Mouse (Mus musculus): ENCODE measurements around the gene Mtcl1. TPM values are rescaled to one million over a fixed set of nuclear protein-coding genes. Genes with fewer than 3 reads are reported as not detected.

Mtcl1 gene
- polyA plus RNA-seq, 1 experiment from 2014 or later: 47.3 TPM

GRCm38 (mm10) chr17:66352219-66352618 lies 97.3 kb downstream of the Mtcl1 start:
- 96% methylated on average over 6 of the region's 6 CpGs for WGBS
- H3K36me3 ChIP-seq (ENCODE audit: control insufficient read depth, insufficient read depth, low read length): peaks cover 23% of the 10 kb centered on the region
- H3K27me3 ChIP-seq (ENCODE audit: control insufficient read depth, insufficient read depth, low read length): no peaks in the 10 kb centered on the region

GRCm38 (mm10) chr17:66350689-66351088 lies 98.9 kb downstream of the Mtcl1 start:
- Histone ChIP-seq H3K36me3 (ENCODE audit: control insufficient read depth, insufficient read depth, low read length) (peaks cover 17% of the 10 kb centered on the region), H3K4me3 (ENCODE audit: low read depth, low read length) (no peak overlapping the region), H3K9me3 (ENCODE audit: control insufficient read depth, low read length) (no peaks in the 10 kb centered on the region), H3K4me1 (ENCODE audit: control insufficient read depth, insufficient read depth, low read length) (no peaks in the 10 kb centered on the region), H3K27me3 (ENCODE audit: control insufficient read depth, insufficient read depth, low read length) (no peaks in the 10 kb centered on the region), H3K4me2 (no peak overlapping the region), H3K27ac (ENCODE audit: low read depth, low read length) (no peak overlapping the region), H3K9ac (ENCODE audit: low read length) (no peak overlapping the region)
- DNase-seq (ENCODE audit: low spot score, missing footprints) (no peak), ATAC-seq (ENCODE audit: low FRiP score) (no peak)
- WGBS: 94% methylated on average over 11 of the region's 11 CpGs

More at GRCm38 (mm10) chr17:66352219-66352618, 97.3 kb downstream of the Mtcl1 start:
- ATAC-seq (ENCODE audit: low FRiP score) (no peak), DNase-seq (ENCODE audit: low spot score, missing footprints) (no peak)
- Histone ChIP-seq H3K9me3 (ENCODE audit: control insufficient read depth, low read length) (no peaks in the 10 kb centered on the region), H3K4me1 (ENCODE audit: control insufficient read depth, insufficient read depth, low read length) (no peaks in the 10 kb centered on the region), H3K4me3 (ENCODE audit: low read depth, low read length) (no peak overlapping the region), H3K9ac (ENCODE audit: low read length) (no peak overlapping the region), H3K27ac (ENCODE audit: low read depth, low read length) (no peak overlapping the region), H3K4me2 (no peak overlapping the region)

GRCm38 (mm10) chr17:66350127-66350526 lies 99.4 kb downstream of the Mtcl1 start:
- H3K27me3 ChIP-seq (ENCODE audit: control insufficient read depth, insufficient read depth, low read length): no peaks in the 10 kb centered on the region
- no peak for DNase-seq (ENCODE audit: low spot score, missing footprints)
- H3K4me2 ChIP-seq: no peak overlapping the region
- H3K9me3 ChIP-seq (ENCODE audit: control insufficient read depth, low read length): no peaks in the 10 kb centered on the region
- no peak overlapping the region for H3K9ac ChIP-seq (ENCODE audit: low read length)
- 87% methylated on average over 15 of the region's 15 CpGs for WGBS
- no peak overlapping the region for H3K27ac ChIP-seq (ENCODE audit: low read depth, low read length)
- H3K4me3 ChIP-seq (ENCODE audit: low read depth, low read length): no peak overlapping the region
- no peak for ATAC-seq (ENCODE audit: low FRiP score)
- no peaks in the 10 kb centered on the region for H3K4me1 ChIP-seq (ENCODE audit: control insufficient read depth, insufficient read depth, low read length)
- peaks cover 16% of the 10 kb centered on the region for H3K36me3 ChIP-seq (ENCODE audit: control insufficient read depth, insufficient read depth, low read length)

- Histone ChIP-seq H3K4me3 (ENCODE audit: low read depth, low read length) (no peak overlapping the region), H3K27me3 (ENCODE audit: control insufficient read depth, insufficient read depth, low read length) (no peaks in the 10 kb centered on the region), H3K4me1 (ENCODE audit: control insufficient read depth, insufficient read depth, low read length) (no peaks in the 10 kb centered on the region), H3K27ac (ENCODE audit: low read depth, low read length) (no peak overlapping the region), H3K9me3 (ENCODE audit: control insufficient read depth, low read length) (no peaks in the 10 kb centered on the region), H3K4me2 (no peak overlapping the region), H3K36me3 (ENCODE audit: control insufficient read depth, insufficient read depth, low read length) (peaks cover 35% of the 10 kb centered on the region), H3K9ac (ENCODE audit: low read length) (no peak overlapping the region)
- ATAC-seq (ENCODE audit: low FRiP score) (no peak), DNase-seq (ENCODE audit: low spot score, missing footprints) (no peak)
- 83% methylated on average over 11 of the region's 11 CpGs for WGBS
These were observed 103.2 kb downstream of the Mtcl1 start for GRCm38 (mm10) chr17:66346378-66346777.

- no peak overlapping the region for H3K9ac ChIP-seq (ENCODE audit: low read length)
- H3K27me3 ChIP-seq (ENCODE audit: control insufficient read depth, insufficient read depth, low read length): no peaks in the 10 kb centered on the region
- no peaks in the 10 kb centered on the region for H3K4me1 ChIP-seq (ENCODE audit: control insufficient read depth, insufficient read depth, low read length)
- H3K4me3 ChIP-seq (ENCODE audit: low read depth, low read length): no peak overlapping the region
- no peak overlapping the region for H3K4me2 ChIP-seq
- DNase-seq (ENCODE audit: low spot score, missing footprints) (no peak), ATAC-seq (ENCODE audit: low FRiP score) (no peak)
- WGBS: 93% methylated on average over 15 of the region's 15 CpGs
- H3K36me3 ChIP-seq (ENCODE audit: control insufficient read depth, insufficient read depth, low read length): peaks cover 31% of the 10 kb centered on the region
- no peaks in the 10 kb centered on the region for H3K9me3 ChIP-seq (ENCODE audit: control insufficient read depth, low read length)
- H3K27ac ChIP-seq (ENCODE audit: low read depth, low read length): no peak overlapping the region
These were observed 103.9 kb downstream of the Mtcl1 start for GRCm38 (mm10) chr17:66345680-66346079.

GRCm38 (mm10) chr17:66342932-66343331 lies 106.6 kb downstream of the Mtcl1 start:
- H3K4me3 ChIP-seq (ENCODE audit: low read depth, low read length): no peak overlapping the region
- no peaks in the 10 kb centered on the region for H3K9me3 ChIP-seq (ENCODE audit: control insufficient read depth, low read length)
- ATAC-seq (ENCODE audit: low FRiP score): no peak
- WGBS: 94% methylated on average over 18 of the region's 18 CpGs
- H3K4me2 ChIP-seq: no peak overlapping the region
- no peak overlapping the region for H3K27ac ChIP-seq (ENCODE audit: low read depth, low read length)
- peaks cover 35% of the 10 kb centered on the region for H3K36me3 ChIP-seq (ENCODE audit: control insufficient read depth, insufficient read depth, low read length)
- H3K4me1 ChIP-seq (ENCODE audit: control insufficient read depth, insufficient read depth, low read length): no peaks in the 10 kb centered on the region
- no peak for DNase-seq (ENCODE audit: low spot score, missing footprints)
- H3K9ac ChIP-seq (ENCODE audit: low read length): no peak overlapping the region
- H3K27me3 ChIP-seq (ENCODE audit: control insufficient read depth, insufficient read depth, low read length): no peaks in the 10 kb centered on the region

GRCm38 (mm10) chr17:66341670-66342069 lies 107.9 kb downstream of the Mtcl1 start:
- Histone ChIP-seq H3K9ac (ENCODE audit: low read length) (no peak overlapping the region), H3K4me3 (ENCODE audit: low read depth, low read length) (no peak overlapping the region), H3K27ac (ENCODE audit: low read depth, low read length) (no peak overlapping the region), H3K27me3 (ENCODE audit: control insufficient read depth, insufficient read depth, low read length) (no peaks in the 10 kb centered on the region), H3K36me3 (ENCODE audit: control insufficient read depth, insufficient read depth, low read length) (peaks cover 35% of the 10 kb centered on the region), H3K9me3 (ENCODE audit: control insufficient read depth, low read length) (no peaks in the 10 kb centered on the region), H3K4me1 (ENCODE audit: control insufficient read depth, insufficient read depth, low read length) (no peaks in the 10 kb centered on the region), H3K4me2 (no peak overlapping the region)
- ATAC-seq (ENCODE audit: low FRiP score) (no peak), DNase-seq (ENCODE audit: low spot score, missing footprints) (no peak)
- WGBS: 89% methylated on average over 6 of the region's 6 CpGs

GRCm38 (mm10) chr17:66340798-66341197 lies 108.8 kb downstream of the Mtcl1 start:
- ATAC-seq (ENCODE audit: low FRiP score): no peak
- no peak overlapping the region for H3K4me3 ChIP-seq (ENCODE audit: low read depth, low read length)
- no peaks in the 10 kb centered on the region for H3K4me1 ChIP-seq (ENCODE audit: control insufficient read depth, insufficient read depth, low read length)
- 88% methylated on average over 12 of the region's 12 CpGs for WGBS
- H3K27ac ChIP-seq (ENCODE audit: low read depth, low read length): no peak overlapping the region
- no peak overlapping the region for H3K9ac ChIP-seq (ENCODE audit: low read length)
- DNase-seq (ENCODE audit: low spot score, missing footprints): no peak
- H3K4me2 ChIP-seq: no peak overlapping the region
- H3K36me3 ChIP-seq (ENCODE audit: control insufficient read depth, insufficient read depth, low read length): peaks cover 33% of the 10 kb centered on the region
- H3K9me3 ChIP-seq (ENCODE audit: control insufficient read depth, low read length): no peaks in the 10 kb centered on the region
- no peaks in the 10 kb centered on the region for H3K27me3 ChIP-seq (ENCODE audit: control insufficient read depth, insufficient read depth, low read length)

- Histone ChIP-seq H3K9me3 (ENCODE audit: control insufficient read depth, low read length) (no peaks in the 10 kb centered on the region), H3K27ac (ENCODE audit: low read depth, low read length) (no peak overlapping the region), H3K4me2 (no peak overlapping the region), H3K27me3 (ENCODE audit: control insufficient read depth, insufficient read depth, low read length) (no peaks in the 10 kb centered on the region), H3K9ac (ENCODE audit: low read length) (no peak overlapping the region), H3K4me1 (ENCODE audit: control insufficient read depth, insufficient read depth, low read length) (no peaks in the 10 kb centered on the region), H3K36me3 (ENCODE audit: control insufficient read depth, insufficient read depth, low read length) (peaks cover 15% of the 10 kb centered on the region), H3K4me3 (ENCODE audit: low read depth, low read length) (no peak overlapping the region)
- no peak for DNase-seq (ENCODE audit: low spot score, missing footprints)
- WGBS: 95% methylated on average over 13 of the region's 13 CpGs
- ATAC-seq (ENCODE audit: low FRiP score): no peak
These were observed 111.6 kb downstream of the Mtcl1 start for GRCm38 (mm10) chr17:66337929-66338328.

GRCm38 (mm10) chr17:66335568-66335967 lies 114.0 kb downstream of the Mtcl1 start:
- Histone ChIP-seq H3K9ac (ENCODE audit: low read length) (no peak overlapping the region), H3K36me3 (ENCODE audit: control insufficient read depth, insufficient read depth, low read length) (peaks cover 7% of the 10 kb centered on the region; the same call in 1 of the 2 replicates), H3K4me1 (ENCODE audit: control insufficient read depth, insufficient read depth, low read length) (no peaks in the 10 kb centered on the region), H3K27me3 (ENCODE audit: control insufficient read depth, insufficient read depth, low read length) (no peaks in the 10 kb centered on the region), H3K4me3 (ENCODE audit: low read depth, low read length) (no peak overlapping the region), H3K4me2 (no peak overlapping the region), H3K27ac (ENCODE audit: low read depth, low read length) (no peak overlapping the region), H3K9me3 (ENCODE audit: control insufficient read depth, low read length) (no peaks in the 10 kb centered on the region)
- ATAC-seq (ENCODE audit: low FRiP score) (no peak), DNase-seq (ENCODE audit: low spot score, missing footprints) (no peak)
- 86% methylated on average over 10 of the region's 10 CpGs for WGBS

Data from midbrain, embryonic 11.5 days (tissue).